Mouse (Mus musculus): ENCODE data around the gene Pak3.
A peak's percentile ranks its signal among the peaks of the same experiment; 100 is the strongest.

The Pak3 gene

GRCm38 (mm10) chrX:143664221-143665150 is 146.1 kb downstream of the Pak3 start:
- no peak for DNase-seq (ENCODE audit: low read depth)

- no peak for DNase-seq (ENCODE audit: low read depth)
These were observed 147.4 kb downstream of the Pak3 start for GRCm38 (mm10) chrX:143665771-143666170.

- DNase-seq (ENCODE audit: low read depth), result no peak
These were observed 148.6 kb downstream of the Pak3 start for GRCm38 (mm10) chrX:143666991-143667390.

GRCm38 (mm10) chrX:143668242-143668641 is 149.9 kb downstream of the Pak3 start:
- DNase-seq (ENCODE audit: low read depth), result peak; percentile 0

GRCm38 (mm10) chrX:143678566-143678965 is 160.2 kb downstream of the Pak3 start:
- DNase-seq (ENCODE audit: low read depth), result no peak

GRCm38 (mm10) chrX:143722250-143722649 is 203.9 kb downstream of the Pak3 start:
- no peak for DNase-seq (ENCODE audit: low read depth)

- no peak for DNase-seq (ENCODE audit: low read depth)
These were observed 207.0 kb downstream of the Pak3 start for GRCm38 (mm10) chrX:143725411-143725810.

GRCm38 (mm10) chrX:143736035-143736434 is 217.6 kb downstream of the Pak3 start:
- peak; percentile 2 for DNase-seq (ENCODE audit: low read depth)

- no peak for DNase-seq (ENCODE audit: low read depth)
These were observed 220.8 kb downstream of the Pak3 start for GRCm38 (mm10) chrX:143739171-143739570.

- no peak for DNase-seq (ENCODE audit: low read depth)
These were observed 244.2 kb downstream of the Pak3 start for GRCm38 (mm10) chrX:143762556-143762955.

- DNase-seq (ENCODE audit: low read depth), result no peak
These were observed 297.6 kb downstream of the Pak3 start for GRCm38 (mm10) chrX:143815948-143816347.

GRCm38 (mm10) chrX:143818961-143819360 is 300.6 kb downstream of the Pak3 start:
- DNase-seq (ENCODE audit: low read depth), result no peak

- DNase-seq (ENCODE audit: low read depth), result no peak
These were observed 308.1 kb downstream of the Pak3 start for GRCm38 (mm10) chrX:143826521-143826920.

- no peak for DNase-seq (ENCODE audit: low read depth)
These were observed 308.8 kb downstream of the Pak3 start, which contains the start of gene Capn6 for GRCm38 (mm10) chrX:143827212-143827611. TSS of gene Capn6 (minus strand) at chrX:143827414.

- DNase-seq (ENCODE audit: low read depth), result no peak
These were observed 328.2 kb downstream of the Pak3 start for GRCm38 (mm10) chrX:143846637-143847036.

Data from induced T-regulatory cell, adult 2 months (primary cell).